Mouse (Mus musculus) ES-CJ7 (cell line): ENCODE data around the gene Ltb.
A peak's percentile ranks its signal among the peaks of the same experiment; 100 is the strongest.

Experiments used
- DNase-seq: peaks from one replicate; pipeline ENCODE4 v3.0.0; 2011; ENCODE audit warnings: low read depth, low spot score

The Ltb gene

DNA sequence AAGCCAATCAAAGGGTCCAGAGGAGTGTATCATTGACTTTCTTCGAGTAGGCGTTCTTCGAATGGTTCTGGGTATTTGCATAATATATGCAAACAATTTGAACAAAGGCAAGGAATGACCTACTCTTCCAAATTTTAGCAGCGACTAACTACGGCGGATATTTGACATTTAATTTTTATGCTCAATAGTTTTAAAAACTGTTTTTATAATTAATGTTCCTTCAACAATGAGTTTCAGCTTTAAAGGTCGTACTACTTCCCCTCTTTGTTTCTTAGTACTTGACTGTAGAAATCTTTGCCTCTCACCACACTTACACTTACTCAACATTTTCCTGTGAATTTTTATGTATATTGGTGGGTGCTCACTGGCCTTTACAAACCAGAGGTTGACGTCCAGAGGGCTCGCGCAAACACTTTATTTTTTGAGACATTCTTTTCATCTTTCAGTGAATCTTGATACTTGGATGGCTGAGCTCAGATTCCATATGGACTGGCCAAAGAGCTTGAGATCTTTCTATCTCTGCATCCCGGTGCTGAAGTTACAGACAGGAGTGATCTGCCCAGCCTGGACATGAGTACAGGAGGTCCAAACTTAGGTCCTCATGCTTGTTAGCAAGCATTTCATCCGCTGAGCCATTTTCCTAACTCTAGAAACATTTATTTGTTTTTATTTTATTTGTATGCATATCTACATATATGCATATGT, 28.6 kb upstream of the Ltb start:
- DNase-seq, result no peak

DNA sequence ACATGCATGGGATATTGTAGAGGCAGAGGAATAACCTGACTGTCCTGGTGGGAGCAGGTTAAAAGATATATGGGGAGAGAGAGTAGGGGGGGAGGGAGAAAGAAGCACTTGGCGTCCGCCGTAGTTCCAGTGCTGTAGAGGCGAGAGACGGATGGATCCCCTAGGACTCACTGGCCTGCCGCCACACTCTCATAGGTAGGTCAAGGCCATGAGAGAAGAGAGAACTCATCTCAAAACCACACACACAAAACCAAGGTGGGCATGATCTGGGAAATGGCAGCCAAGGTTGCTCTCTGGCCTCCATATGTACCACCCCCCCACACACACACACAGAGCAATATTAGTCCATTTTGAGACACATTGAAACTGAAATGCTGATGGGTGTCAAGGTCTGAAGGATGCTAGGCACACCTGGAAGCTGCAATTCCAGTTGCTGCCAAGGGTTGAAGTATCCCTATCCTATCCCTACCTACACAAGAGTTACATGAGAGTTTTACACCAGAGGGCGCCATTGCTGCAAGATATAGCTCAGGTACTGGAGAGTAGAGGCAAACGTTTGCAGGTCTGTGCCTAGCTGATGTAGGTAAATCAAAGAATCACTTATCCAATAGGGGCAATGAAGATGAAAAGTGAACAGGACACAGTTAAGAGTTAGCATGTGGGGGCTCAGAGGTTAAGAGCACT, 27.7 kb upstream of the Ltb start:
- DNase-seq, result peak; percentile 97

DNA sequence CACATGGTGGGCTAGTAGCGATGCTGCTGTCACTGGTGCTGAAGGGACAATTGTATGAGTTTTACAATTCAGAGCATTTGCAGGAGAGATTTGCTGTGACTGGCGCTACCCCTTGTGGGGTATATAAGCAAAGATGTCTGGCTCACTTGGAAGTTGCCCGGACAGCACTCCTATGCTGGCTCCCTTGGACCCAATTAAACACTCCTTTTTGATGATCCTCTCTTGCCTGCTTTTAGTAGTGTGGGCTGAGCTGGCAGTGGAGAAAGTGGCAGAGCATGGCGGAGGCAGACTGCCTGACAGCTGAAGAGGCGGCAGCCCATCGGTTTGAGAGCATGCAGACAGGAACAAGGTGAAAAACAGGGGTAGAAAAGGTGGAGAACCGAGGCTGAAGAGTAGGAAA, 26.4 kb upstream of the Ltb start:
- no peak for DNase-seq

DNA sequence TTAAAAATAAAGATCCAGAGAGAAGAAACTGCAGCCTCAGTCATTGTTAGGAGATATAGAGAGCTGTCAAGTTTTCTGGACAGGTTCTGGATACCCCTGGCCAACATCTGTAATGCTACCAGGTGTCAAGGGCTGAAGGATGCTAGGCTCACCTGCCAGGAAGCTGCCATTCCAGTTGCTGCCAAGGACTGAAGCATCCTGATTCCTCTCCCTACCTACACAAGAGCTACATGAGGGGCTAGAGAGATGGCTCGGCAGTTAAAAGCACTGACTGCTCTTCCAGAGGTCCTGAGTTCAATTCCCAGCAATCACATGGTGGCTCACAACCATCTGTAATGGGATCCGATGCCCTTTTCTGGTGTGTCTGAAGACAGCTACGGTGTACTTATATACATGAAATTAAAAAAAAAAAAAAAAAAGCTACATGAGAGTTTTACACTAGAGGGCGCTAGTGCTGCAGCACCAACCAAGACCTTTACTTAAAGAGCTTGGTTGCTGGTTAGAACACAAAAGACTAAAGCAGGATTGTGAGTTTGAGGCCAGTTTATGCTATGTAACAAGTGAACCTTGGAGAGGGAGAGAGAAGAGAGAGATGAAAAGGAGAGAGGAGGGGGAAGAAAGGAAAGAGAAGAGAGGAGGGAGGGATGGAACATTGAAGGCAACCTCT, 25.6 kb upstream of the Ltb start:
- peak; percentile 85 for DNase-seq

DNA sequence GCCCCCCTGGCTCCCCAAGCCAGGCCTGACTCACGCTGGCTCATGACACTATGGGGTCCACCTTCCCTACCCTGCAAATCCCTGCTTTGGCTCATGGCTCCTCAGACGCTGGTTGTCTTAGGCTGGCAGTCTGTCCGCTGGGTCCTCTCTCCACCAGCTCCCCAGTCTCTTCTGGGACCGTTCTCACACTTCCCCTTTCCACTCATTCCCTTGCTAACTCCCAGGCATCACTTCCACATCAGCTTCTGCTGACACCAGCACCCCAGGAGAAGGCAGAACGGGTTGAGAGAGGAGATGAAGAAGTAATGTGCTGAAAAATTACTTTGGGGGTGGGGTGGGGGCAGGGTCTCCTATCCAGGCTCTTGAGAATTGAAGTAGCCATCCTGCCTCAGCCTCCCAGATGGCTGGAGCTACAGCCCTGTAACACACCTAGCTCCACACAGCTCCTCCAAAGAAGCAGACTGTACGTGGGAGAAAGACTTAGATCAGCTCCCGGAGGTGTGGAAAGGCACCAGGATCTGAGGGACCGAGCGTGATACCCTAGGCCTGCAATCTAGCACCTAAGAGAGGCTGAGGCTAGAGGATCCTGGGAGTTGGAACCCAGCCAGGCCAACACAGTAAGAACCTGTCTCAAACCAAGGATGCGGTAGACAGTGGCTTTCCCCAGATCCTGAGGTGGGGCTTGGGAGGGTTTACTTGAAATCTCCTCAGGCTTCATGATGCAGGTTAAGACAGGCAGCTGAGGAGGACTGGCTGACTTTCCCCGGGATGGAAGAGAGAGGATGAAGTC, 21.6 kb upstream of the Ltb start:
- DNase-seq, result no peak

DNA sequence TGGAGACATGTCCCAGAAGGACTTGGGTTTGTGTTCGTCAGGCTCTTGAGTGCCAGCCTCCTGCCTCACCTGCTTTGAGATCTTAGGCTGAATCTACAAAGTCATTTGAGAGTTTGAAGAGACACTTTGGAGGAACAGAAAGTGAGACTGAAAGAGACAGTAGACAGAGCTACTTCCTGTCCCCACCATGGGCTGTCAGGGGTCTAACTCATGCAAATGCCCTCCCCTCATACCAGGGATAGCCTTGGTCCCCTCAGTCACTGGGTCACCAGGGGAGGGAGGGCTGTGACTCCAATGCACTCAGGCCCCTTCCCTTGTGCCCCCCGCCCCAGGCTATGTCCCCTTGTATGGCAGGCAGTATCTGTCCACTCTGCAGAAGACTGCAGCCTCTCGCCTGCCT, 20.9 kb upstream of the Ltb start:
- DNase-seq, result no peak

DNA sequence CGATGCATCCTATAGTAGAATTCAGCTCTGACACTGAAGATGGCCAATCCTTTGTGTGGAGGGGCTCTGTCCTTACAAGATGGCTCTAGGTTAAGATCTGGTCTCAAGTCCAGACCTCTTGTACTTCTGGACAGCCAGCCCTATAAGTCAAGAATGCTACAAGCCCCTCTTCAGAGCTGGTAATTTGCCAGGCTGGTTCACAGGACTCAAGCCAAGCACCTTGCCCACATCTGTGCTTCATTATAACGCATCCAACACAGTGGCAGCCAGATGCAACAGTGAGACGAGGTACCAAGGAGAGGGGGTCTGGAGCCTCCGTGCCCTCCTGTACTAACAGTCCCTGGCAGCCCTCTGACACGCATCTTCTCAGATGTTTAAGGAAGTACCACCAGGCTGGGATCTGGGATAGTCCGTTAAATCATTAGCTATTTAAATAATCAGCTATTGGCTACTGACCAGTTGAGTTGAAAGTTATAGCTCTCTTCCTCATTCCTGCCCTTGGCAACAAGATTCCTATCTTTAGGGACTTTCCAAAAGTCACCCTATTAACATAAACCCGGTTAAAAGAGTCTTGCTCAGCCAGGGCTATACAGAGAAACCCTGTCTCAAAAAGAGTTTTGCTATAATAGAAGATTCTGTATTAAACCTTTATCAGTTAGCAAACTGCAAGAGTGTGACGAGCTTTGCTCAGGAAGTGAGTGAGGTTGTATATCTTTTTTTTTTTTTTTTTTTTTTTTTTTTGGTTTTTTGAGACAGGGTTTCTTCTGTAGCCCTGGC, 19.9 kb upstream of the Ltb start:
- DNase-seq, result no peak

DNA sequence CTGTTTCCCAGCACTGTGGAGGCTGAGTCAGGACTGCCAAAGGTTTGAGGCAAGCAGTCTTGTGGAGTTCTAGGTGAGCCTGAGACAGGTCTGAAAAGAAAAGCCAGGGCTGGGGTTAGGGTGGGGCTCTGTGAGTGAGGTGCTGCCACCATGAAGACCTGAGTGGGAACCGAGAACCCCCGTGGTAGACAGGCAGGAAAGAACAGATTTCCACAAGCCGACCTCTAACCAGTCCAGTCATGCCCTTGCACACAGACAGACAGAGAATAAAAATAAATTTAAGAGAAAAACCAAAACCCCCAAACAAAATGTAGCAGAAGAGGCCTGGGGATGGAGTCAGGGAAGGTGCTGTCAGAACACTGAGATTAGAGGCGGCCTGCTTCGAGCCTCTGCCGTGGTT, 18.9 kb upstream of the Ltb start:
- DNase-seq, result no peak

DNA sequence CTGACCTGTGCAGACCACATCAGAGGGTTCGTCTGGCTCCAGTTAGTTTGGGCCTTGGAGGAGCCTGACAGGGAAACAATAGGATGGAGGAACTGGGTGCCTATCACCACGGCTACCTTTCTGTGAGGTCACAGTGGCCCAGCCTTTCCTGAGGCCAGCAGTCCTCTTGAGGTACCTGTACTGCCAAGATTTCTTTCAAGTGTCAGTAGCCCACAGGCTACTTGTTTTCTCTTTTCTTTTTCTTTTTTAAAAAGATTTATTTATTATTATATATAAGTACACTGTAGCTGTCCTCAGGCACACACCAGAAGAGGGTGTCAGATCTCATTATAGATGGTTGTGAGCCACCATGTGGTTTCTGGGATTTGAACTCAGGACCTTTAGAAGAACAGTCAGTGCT, 18.3 kb upstream of the Ltb start, which contains the start of gene Aif1:
Gene Aif1, minus strand, starts transcription at position 101 of the 400 bp plus-strand sequence.
- no peak for DNase-seq

DNA sequence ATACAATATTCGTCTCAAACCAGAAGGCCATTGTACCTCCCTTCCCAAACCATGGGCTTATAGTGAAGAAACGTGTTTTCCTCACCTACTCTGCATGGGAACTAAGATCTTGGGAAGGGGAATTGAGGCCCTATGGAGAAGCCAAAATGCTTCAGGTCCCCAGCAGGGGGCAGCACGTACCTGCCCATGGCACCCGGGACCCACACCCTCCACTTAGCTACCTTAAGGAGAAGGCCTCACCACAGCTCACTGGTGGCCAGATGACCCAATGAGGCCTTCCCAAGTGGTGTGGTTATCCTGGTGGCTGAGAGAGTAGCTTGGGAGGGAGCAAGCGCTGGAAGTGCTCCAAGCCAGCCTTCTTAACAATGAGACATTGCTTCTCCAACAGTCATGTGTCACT, 15.7 kb upstream of the Ltb start:
- DNase-seq, result peak; percentile 81

DNA sequence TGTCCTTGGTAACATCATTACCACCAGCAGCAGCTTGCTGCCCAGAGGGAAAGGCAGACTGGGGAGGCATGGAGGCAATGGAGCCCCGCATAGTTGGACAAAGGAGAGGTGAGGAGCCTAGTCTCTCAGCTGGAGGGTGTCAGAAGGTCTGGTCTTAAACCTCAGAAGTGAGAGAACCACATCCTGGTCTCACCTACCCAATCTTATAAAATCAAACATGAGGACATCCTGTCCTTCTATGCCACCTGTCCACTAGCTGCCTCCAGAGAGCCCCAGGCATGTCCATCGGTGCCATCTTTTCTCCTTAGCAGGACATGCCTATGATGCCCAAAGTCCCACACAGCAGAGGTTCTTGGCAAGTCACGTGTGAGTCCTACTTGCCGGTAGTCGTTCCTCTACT, 14.1 kb upstream of the Ltb start:
- no peak for DNase-seq

DNA sequence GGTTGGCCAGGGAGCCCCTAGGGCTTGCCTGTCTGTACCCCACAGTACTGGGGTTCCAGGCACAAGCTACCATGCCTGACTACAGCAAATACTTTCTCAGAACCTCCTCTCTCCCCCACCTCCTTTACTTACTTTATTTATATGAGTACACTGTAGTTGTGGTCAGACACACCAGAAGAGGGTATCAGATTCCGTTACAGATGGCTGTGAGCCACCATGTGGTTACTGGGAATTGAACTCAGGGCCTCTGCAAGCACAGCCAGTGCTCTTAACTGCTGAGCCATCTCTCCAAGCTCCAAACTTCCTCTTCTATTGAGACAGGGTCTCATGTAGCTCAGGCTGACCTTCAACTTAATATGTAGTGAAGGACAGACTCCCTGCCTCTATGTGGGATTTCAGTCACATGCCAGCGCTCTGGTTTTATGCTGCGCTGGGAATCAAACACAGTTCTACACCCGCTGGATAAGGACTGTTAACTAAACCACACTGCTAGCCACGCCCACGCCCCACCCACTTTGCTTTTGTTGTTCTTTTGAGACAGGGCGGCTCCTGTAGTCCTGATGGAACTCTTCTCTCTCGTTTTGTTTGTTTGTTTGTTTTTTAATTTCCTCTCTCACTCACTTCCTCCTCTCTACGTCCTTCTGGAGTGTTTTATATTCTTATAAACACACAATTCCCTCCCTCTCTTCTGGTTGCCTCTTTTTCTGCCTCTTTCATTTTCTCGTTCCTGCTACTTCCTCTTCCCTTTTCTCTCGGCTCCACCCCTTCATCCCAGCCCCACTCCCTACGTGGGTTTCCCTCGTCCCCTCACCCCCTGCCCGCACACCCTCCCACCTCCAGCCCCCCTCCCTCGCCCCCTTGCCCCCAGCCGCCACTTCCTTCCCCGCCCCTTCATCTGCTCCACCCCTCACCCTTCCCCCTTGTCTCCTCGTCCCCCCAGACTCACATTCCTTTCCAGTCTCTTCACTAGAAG, 8.3 kb upstream of the Ltb start:
- DNase-seq, result peak; percentile 92

DNA sequence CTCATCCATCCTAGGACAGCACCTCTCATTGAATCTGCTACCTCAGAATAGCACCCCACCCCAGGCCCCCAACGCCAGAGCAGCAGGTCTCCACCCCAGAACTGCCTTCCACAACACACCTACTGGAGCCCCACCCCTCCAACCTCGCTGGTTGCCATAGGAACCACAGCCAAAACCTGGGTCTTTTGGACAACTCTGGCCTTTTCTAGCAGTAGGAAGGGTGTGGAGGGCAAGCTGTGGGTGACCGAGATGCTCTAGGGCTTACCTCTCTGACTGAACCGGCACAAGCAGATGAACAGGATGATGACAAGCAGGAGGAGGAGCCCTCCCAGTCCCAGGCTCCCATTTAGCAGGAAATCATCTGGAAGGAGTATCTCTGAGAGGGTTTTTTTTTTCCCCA, 7.6 kb upstream of the Ltb start:
- peak; percentile 95 for DNase-seq

DNA sequence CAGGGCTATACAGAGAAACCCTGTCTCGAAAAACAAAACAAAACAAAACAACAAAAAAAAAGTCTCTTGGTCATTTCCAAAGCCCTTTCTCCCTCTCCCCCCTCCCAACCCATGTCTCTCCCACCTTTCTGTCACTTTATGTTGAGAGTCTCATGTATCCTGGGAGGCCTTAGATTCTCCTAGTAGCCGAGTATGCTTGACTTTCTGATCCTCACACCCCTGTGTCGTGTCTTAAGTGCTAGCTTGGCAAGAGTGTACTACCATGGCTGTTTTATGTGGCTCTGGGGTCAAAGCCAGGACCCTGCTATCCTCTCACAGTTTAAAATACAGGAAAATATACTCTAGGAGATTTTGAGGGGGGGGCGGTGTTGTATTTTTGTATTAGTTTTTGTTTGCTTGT, 6.9 kb upstream of the Ltb start:
- no peak for DNase-seq

DNA sequence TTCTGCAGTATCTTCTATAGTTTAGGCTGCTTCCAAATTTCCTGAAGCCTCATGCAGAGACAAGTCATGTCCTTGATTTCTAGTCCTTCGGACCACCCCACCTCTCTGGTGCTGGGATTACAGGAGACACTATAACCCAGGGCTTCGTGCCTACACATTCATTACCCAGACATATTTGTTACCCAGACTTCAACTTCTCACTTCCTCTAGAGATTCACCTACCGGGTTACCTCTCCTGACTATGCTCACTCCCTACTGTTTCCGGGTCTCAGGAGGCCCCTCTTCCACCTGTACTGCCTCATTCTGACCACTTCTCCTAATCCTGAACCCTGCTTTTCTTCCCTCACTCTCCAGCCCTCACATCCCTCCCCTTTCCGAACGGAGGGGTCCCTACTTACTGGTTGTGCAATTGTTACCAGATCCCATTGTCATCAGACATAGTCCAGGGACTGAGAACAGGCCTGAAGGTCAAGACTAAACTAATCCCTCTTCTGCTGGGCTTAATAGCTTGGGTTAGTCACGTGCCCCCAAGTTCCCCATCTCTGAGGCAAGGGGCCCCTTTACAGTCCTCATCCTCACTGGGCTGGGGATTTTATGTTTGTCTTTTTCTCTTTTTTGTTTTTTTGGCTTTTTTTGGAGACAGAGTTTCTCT, 6.2 kb upstream of the Ltb start, which contains the start of gene Lst1:
Gene Lst1, minus strand, starts transcription at position 481 of the 652 bp plus-strand sequence.
- no peak for DNase-seq

DNA sequence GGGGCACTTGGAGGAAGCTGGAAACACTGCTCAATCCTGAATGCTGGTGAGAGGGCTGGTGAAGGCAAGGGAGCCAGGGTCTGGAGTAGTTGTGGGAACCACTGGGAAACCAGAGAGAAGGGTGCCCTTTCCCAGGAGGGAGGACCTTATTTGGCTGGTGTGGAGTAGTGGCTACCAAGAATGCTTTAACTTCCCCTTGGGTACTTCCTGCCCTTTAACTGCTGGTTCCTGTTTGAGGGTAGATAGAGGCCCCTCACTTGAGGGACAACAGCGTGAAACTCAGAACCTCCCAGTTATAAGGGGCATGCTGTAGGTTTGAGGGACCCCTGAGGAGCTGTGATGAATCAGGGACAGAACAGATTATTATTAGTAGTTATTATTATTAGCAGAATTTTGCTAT, 5.1 kb upstream of the Ltb start:
- DNase-seq, result no peak

DNA sequence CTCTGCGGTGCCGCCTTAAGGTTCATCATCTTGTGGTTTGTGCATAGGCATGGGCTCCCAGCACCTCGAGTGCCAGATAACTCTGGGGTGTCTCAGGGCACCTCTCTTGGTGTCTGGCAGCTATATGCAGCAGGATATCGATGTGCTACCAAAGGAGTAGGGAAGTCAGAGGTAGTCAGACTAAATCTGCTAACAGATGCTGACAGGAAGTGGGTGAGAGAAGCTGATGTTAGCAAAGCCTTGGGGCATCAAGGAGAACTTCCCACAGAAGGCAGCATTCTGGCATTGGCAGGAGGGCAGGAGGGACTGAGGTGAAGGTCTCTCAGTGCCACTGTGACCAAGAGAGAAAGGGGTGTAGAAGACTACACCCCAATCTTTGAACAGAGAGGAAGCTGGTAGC, 4.1 kb upstream of the Ltb start:
- no peak for DNase-seq

DNA sequence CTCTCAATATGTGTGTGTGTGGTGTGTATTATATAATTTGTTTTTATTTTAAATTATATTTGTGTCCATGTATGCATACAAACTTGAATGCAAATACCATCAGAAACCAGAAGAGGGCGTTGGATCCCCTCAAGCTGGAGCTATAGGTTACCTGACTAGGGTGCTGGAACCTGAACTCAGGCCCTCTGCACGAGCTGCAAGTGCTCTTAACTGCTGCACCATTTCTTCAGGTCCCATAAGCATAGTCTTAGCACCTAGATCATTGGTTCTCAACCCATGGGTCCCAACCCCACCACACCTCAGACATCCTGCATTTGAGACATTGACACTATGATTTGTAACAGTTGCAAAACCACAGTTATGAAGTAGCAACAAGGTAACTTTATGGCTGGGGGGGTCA, 2.5 kb upstream of the Ltb start:
- DNase-seq, result no peak

DNA sequence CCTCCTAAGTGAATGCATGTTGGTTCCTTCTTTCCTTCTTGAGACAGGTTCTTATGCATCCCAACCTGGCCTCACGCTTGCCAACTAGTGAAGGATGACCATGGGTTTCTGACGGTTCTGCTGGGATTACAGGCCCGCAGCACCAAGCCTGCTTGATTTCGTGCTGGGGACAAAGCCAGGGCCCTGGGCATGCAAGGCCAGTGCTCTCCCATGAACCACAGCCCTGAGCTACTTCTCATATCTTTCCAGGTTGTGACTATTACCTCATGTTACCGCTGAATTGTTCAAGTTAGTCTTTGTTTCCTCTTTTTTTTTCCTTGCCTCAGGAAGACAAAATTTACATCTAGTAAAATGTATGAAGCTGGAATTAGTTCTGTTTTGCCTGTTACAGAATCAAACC, 1.3 kb upstream of the Ltb start:
- no peak for DNase-seq
